Mouse (Mus musculus): Measurements from ENCODE around the gene Lmntd1.
A peak's percentile ranks its signal among the peaks of the same experiment; 100 is the strongest.

Gene Lmntd1

GRCm38 (mm10) chr6:145607746-145608145 lies 6.4 kb downstream of the Lmntd1 start:
- no peak for ATAC-seq (ENCODE audit: insufficient number of reproducible peaks, low FRiP score, low TSS enrichment)

- ATAC-seq (ENCODE audit: insufficient number of reproducible peaks, low FRiP score, low TSS enrichment) = no peak
Observed at GRCm38 (mm10) chr6:145605203-145605602, 8.9 kb downstream of the Lmntd1 start.

- ATAC-seq (ENCODE audit: insufficient number of reproducible peaks, low FRiP score, low TSS enrichment) = no peak
Observed at GRCm38 (mm10) chr6:145604648-145605047, 9.5 kb downstream of the Lmntd1 start.

GRCm38 (mm10) chr6:145604126-145604525 lies 10.0 kb downstream of the Lmntd1 start:
- peak; percentile 60 for ATAC-seq (ENCODE audit: insufficient number of reproducible peaks, low FRiP score, low TSS enrichment)

GRCm38 (mm10) chr6:145598794-145599555 lies 15.1 kb downstream of the Lmntd1 start:
- ATAC-seq (ENCODE audit: insufficient number of reproducible peaks, low FRiP score, low TSS enrichment) = peak; percentile 78

- ATAC-seq (ENCODE audit: insufficient number of reproducible peaks, low FRiP score, low TSS enrichment) = no peak
Observed at GRCm38 (mm10) chr6:145595905-145596304, 18.2 kb downstream of the Lmntd1 start.

- no peak for ATAC-seq (ENCODE audit: insufficient number of reproducible peaks, low FRiP score, low TSS enrichment)
Observed at GRCm38 (mm10) chr6:145593991-145594390, 20.1 kb downstream of the Lmntd1 start.

- no peak for ATAC-seq (ENCODE audit: insufficient number of reproducible peaks, low FRiP score, low TSS enrichment)
Observed at GRCm38 (mm10) chr6:145592531-145592998, 21.6 kb downstream of the Lmntd1 start.

GRCm38 (mm10) chr6:145592036-145592435 lies 22.1 kb downstream of the Lmntd1 start:
- no peak for ATAC-seq (ENCODE audit: insufficient number of reproducible peaks, low FRiP score, low TSS enrichment)

- ATAC-seq (ENCODE audit: insufficient number of reproducible peaks, low FRiP score, low TSS enrichment) = no peak
Observed at GRCm38 (mm10) chr6:145591578-145591977, 22.5 kb downstream of the Lmntd1 start.

- no peak for ATAC-seq (ENCODE audit: insufficient number of reproducible peaks, low FRiP score, low TSS enrichment)
Observed at GRCm38 (mm10) chr6:145590501-145591293, 23.4 kb downstream of the Lmntd1 start.

- ATAC-seq (ENCODE audit: insufficient number of reproducible peaks, low FRiP score, low TSS enrichment) = no peak
Observed at GRCm38 (mm10) chr6:145585052-145585973, 28.8 kb downstream of the Lmntd1 start.

- 0 out of 2 replicates have a peak, but pooled peaks have one; percentile 33 for ATAC-seq (ENCODE audit: insufficient number of reproducible peaks, low FRiP score, low TSS enrichment)
Observed at GRCm38 (mm10) chr6:145581366-145582170, 32.6 kb downstream of the Lmntd1 start.

GRCm38 (mm10) chr6:145579761-145580160 lies 34.4 kb downstream of the Lmntd1 start:
- no peak for ATAC-seq (ENCODE audit: insufficient number of reproducible peaks, low FRiP score, low TSS enrichment)

GRCm38 (mm10) chr6:145578457-145579185 lies 35.5 kb downstream of the Lmntd1 start:
- ATAC-seq (ENCODE audit: insufficient number of reproducible peaks, low FRiP score, low TSS enrichment) = no peak

- no peak for ATAC-seq (ENCODE audit: insufficient number of reproducible peaks, low FRiP score, low TSS enrichment)
Observed at GRCm38 (mm10) chr6:145576762-145577161, 37.4 kb downstream of the Lmntd1 start.

GRCm38 (mm10) chr6:145573250-145574013 lies 40.7 kb downstream of the Lmntd1 start:
- peak; percentile 75 for ATAC-seq (ENCODE audit: insufficient number of reproducible peaks, low FRiP score, low TSS enrichment)

- ATAC-seq (ENCODE audit: insufficient number of reproducible peaks, low FRiP score, low TSS enrichment) = no peak
Observed at GRCm38 (mm10) chr6:145568701-145569100, 45.4 kb downstream of the Lmntd1 start.
